Mouse (Mus musculus) megakaryocyte, embryonic 14.5 days (primary cell): ENCODE results near the gene Slc44a5.

Source experiments
- FLI1 ChIP-seq: IDR thresholded peaks from 2 replicates; pipeline ENCODE4 v1.6.1; 2012; ENCODE audit warnings: low read length, inconsistent platforms, mixed read lengths
- GATA1 ChIP-seq: IDR thresholded peaks from 3 replicates; pipeline ENCODE4 v1.6.1; 2012; ENCODE audit warnings: mixed read lengths, low read length, inconsistent platforms, borderline replicate concordance

GRCm38 (mm10) chr3:154082241-154082640 is 109.0 kb downstream of the Slc44a5 start:
- TF ChIP-seq GATA1 (no peak), FLI1 (no peak)
